Mouse (Mus musculus) kidney, postnatal 36 days (tissue): ENCODE measurements around the gene Vti1b.

ENCODE experiments used
- DNase-seq, 2 experiments: peaks; one replicate each; pipeline ENCODE4 v3.0.0; 2021 to 2022; ENCODE audit warnings: mixed read lengths in 2 of 2

Vti1b gene

DNA sequence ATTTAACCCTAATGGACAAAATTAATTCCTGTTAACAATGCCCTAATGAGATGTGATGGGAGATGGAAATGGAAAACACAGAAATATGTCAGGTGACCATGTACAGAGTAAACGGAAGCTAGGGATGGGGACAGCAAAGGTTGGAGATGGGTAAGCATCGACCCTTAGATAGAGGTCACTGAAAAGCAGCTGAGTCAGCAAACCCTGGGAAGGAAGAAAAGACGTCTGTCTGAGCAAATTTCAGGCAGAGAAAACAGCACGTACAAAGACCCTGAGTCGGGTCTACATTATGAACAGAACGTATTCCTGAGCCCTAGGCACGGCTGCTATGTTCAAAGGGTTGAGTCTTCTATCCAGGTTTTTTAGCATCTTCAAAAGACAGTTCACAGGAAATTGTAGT is 35.5 kb downstream of the Vti1b start:
- DNase-seq: no peak

DNA sequence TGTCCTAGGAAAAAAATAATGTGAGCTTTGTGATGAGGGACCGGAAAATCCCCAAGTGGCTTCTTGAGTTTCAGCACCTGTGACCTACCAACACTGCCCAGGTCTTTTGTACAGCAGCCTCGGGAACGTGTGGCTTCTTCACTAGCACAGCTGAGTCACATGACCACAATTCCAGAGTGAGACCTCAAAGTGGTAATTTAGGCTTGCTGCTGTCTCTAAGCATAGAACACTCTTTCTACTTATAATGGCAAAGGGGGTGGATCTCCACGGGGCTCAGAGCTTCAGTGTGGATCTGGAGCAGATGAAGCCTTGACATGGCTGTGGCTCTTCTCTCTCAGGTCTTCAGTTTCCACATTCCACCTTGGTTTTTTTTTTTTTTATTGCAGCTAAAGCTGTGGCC is 37.4 kb downstream of the Vti1b start:
- DNase-seq: peak in 1 of 2 experiments; percentile 11

DNA sequence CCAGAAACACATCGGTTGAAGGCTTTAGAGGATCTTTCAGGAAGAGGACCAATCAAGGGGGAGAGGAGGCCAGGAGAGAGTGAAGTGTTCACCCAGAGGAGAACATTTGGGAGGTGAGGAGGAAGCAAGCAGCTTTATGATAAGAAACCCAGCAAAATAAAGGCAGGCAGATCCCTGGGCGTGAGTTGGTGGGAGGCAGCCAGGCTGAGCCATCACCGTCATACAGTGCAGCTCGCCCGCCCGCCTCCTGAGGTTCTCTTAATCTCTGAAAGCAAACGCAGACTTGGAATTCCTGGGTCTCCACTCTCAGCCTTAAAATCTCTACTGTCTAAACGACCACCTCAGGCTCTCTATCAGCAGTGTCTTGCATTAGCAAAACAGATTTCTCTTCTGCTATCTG is 37.8 kb downstream of the Vti1b start:
- no peak for DNase-seq

- DNase-seq: no peak
Measured at GRCm38 (mm10) chr12:79131706-79132460, 40.6 kb downstream of the Vti1b start.

DNA sequence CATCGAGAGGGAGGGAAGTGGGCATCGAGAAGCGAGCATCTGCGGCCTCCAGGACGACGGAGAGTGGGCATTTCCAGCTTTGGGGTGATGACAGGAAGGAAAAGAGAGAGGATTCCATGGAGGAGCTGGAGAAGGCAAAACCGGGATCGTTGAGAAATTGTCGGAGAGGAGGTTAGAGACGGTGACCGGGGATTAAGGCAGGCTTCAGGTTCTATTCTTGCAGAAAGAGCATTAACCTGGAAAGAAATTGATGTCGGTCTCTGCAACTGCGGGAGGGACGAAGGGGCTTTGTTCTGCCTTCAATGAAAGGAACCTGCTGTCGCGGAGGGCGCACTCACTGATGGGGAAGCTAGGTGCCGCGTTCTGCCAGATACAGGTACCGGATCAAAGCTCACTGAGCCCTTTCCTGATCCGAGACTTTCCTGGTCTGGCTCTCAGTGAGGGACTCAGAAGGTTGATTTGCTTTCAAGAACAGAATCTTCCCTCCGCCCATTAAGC is 41.2 kb downstream of the Vti1b start:
- no peak for DNase-seq

DNA sequence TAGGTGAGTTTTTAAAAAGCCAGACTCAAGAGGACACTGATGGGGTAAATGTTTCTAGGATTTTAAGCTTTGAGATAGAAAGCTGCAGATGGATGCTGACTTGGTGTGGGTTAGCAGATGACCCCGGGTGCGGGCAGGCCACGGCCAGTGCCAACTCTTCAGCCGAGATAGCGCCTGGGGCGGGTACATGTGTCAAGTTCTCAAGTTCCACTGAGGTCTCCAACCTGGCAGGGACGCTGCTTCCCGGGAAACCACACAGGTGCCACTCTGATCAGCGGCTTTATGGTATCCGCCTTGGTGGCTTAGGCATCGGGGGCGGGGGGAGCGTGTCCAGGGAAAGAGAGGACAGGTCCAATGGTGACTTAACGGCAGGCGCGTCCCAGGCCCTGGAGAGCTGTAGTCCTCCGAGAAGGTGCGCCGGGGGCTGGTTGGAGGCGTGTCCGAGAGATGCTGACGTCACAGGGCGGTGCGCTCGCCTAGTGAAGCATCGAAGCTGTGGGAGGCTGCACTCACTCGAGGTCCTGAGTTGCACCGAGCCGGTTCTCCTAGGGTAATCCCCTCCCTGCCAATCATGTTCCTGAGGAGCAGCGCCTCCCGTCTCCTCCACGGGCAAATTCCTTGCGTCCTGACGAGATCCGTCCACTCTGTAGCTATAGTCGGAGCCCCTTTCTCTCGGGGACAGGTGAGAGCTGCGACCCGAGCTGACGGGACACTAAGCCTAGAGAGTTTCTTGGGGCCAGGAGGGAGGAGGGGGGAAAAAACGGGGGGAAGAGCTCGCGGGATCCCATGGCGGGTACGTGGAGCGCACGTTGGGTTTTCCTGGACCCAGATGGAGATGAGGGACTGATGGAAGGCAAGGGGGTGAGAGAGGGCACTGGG is 41.9 kb downstream of the Vti1b start, which contains the start of gene Arg2:
TSS of gene Arg2 (plus strand) at position 479 of the 879 bp plus-strand sequence.
- peak; percentile 86 to 87 for DNase-seq

DNA sequence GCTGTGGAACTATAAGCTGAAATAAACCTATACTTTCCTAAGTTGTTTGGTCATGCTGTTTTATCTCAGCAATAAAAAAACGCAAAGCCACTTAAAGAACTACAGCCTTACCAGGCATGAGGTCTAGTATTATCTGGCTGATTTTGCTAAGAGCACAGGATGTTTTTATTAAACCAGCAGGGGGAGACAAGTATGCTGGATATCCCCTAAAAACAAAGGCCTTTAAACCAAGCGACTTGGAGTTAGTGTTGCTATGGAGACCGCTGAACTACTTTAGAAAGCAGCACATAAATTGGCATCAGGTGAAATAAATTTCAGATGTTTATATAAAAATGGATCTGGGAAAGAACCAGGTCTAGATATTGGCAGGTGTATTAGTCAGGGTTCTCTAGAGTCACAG is 49.6 kb downstream of the Vti1b start:
- DNase-seq: no peak

DNA sequence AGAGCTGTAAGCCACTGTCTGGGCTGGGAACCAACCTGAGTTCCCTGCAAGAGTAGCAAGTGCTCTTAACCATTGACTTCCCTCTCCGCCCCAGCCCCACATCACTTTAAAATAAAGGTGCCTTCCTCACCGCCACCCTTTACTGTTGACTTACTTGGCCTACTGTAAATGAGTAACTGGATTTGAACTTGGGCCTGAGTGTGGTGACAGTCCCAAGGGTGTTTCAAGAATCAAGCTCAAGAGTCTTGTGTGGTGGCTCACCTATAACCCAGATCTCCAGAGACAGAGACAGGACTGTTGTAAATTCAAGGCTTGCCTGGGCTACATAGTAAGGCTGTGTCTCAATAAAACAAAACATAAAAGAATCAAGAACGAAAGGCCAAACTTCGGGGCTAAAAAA is 53.5 kb downstream of the Vti1b start:
- DNase-seq: peak; percentile 31 to 55
